Mouse (Mus musculus): ENCODE measurements around the gene Polr2b.

Gene Polr2b

GRCm38 (mm10) chr5:77309924-77310772 lies at the start of gene Polr2b, which contains the start of gene Noa1:
Gene Polr2b, plus strand, starts transcription at chr5:77310147.
Gene Noa1, minus strand, starts transcription at chr5:77310084.
- DNase-seq (ENCODE audit: low spot score in 2 of 2) = peak; percentile 90 to 98

- DNase-seq (ENCODE audit: low spot score in 2 of 2) = no peak
These were observed 48.8 kb upstream of the Polr2b start for GRCm38 (mm10) chr5:77261137-77261536.

DNA sequence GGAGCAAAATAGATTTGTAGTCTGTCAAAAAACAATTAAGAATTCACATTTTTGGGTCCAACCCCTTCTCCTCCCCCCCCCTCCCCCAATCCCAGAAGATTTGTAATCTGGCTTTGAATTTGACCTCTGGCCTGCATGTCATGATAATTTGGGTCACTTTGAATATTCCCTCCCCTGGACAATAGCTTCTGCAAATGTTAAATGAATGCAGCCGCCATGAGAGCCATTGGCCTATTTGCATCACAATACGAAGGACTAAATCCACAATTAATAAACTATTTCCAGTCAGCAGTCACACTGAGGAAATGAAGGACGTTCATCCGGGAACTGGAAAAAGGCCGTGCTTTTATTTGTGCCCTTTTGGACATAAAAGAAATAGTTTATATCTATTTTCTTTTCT lies 47.8 kb upstream of the Polr2b start:
- no peak for DNase-seq (ENCODE audit: low spot score in 2 of 2)

DNA sequence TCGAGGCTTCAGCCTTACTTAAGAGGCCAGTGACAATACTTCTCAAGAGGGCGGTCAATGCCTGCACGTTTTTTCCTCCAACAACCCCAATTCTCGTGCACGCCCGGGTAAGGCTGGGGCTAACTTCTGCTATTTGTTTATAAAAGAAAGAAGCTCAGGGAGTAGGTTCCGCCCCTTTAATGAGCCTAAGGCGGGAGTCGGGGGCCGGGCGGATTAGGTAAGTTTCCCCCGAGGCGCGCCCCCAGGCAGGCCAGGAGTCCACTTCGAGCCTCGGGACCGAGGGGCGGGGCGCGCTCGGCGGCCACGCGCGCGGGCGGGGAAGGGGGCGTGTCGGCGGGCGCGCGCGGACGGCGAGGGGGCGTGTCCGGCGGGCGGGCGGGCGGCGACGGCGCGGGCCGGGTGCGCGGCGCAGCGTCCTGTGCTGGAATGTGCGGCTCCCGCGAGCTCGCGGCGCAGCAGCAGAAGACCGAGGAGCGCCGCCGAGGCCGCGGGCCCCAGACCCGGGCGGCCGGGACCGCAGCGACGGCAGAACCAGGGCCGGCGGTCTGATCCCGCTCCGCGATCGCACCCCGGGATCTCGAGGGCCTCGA lies 44.8 kb upstream of the Polr2b start, which contains the start of gene Rest:
Rest (plus strand) TSS at position 411 of the 590 bp plus-strand sequence.
- DNase-seq (ENCODE audit: low spot score in 2 of 2) = peak in 1 of 2 experiments; percentile 20

GRCm38 (mm10) chr5:77265671-77266065 lies 44.3 kb upstream of the Polr2b start:
- DNase-seq (ENCODE audit: low spot score in 2 of 2) = peak in 1 of 2 experiments; percentile 26

DNA sequence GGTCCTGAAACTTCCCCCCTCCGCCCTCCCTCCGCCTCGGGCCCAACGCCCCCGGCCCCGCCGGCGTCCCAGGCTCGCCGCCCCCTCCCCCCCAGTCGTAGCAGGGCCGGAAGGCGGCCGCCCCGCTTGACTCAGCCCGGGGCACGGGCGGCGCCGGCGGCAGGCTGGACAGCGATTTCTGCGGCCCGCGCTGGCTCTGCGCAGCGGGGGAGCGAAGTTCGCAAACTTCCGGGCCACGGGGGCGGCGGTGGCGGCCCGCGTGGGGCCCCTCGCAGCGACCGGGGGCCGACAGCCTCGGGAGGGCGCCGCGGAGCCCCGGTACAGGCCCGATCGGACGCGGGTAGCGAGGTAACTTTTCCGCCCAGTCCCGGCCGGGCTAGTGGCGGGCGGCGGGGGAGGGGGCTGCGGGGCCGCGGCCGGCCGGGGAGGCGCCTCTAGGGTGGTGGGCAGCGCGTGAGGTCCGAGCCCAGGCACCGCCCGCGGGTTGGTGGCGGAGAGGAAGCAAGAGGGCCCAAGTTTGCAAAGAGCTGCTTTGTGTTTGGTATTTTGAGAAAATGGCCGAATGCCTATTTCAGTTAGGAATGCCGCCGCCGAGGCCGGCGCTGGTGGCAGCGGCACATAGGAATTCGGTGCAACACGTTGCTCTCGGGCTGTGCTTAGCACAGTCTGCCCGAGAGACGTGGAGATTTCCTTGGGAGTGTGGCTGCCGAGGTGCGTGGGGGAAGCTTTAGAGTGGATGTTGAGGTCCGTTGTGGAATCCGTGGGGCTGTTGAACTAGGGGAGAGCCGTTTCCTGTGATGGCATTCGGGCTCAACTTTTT lies 43.7 kb upstream of the Polr2b start:
- no peak for DNase-seq (ENCODE audit: low spot score in 2 of 2)

GRCm38 (mm10) chr5:77266886-77267401 lies 43.0 kb upstream of the Polr2b start:
- no peak for DNase-seq (ENCODE audit: low spot score in 2 of 2)

- DNase-seq (ENCODE audit: low spot score in 2 of 2) = no peak
These were observed 42.5 kb upstream of the Polr2b start for GRCm38 (mm10) chr5:77267441-77267840.

DNA sequence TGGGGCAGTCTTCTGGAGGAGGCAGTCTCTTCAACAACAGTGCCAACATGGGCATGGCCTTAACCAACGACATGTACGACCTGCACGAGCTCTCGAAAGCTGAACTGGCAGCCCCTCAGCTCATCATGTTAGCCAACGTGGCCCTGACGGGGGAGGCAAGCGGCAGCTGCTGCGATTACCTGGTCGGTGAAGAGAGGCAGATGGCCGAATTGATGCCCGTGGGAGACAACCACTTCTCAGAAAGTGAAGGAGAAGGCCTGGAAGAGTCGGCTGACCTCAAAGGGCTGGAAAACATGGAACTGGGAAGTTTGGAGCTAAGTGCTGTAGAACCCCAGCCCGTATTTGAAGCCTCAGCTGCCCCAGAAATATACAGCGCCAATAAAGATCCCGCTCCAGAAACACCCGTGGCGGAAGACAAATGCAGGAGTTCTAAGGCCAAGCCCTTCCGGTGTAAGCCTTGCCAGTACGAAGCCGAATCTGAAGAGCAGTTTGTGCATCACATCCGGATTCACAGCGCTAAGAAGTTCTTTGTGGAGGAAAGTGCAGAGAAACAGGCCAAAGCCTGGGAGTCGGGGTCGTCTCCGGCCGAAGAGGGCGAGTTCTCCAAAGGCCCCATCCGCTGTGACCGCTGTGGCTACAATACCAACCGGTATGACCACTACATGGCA lies 41.9 kb upstream of the Polr2b start:
- no peak for DNase-seq (ENCODE audit: low spot score in 2 of 2)

GRCm38 (mm10) chr5:77269399-77269798 lies 40.5 kb upstream of the Polr2b start:
- no peak for DNase-seq (ENCODE audit: low spot score in 2 of 2)

DNA sequence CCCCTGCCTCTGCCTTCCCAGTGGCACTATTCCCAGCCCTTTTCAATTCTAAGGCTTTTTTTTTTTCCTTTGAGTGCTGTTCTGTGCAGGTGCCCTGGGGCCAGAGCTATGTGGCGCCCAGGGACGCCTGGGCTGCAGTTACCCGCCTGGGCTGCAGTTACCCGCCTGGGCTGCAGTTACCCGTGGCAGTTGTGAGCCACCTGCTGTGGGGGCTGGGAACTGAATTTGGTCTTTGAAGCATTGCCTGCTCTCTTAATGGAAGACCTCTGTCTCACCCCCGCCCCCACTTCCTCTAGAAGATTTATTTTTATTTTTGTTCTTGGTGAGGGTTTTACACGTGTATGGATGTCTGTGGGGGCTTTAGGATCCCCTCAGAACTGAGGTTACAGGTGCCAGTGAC lies 36.8 kb upstream of the Polr2b start:
- no peak for DNase-seq (ENCODE audit: low spot score in 2 of 2)

- DNase-seq (ENCODE audit: low spot score in 2 of 2) = no peak
These were observed 34.0 kb upstream of the Polr2b start for GRCm38 (mm10) chr5:77275950-77276349.

GRCm38 (mm10) chr5:77277204-77277603 lies 32.7 kb upstream of the Polr2b start:
- DNase-seq (ENCODE audit: low spot score in 2 of 2) = no peak

DNA sequence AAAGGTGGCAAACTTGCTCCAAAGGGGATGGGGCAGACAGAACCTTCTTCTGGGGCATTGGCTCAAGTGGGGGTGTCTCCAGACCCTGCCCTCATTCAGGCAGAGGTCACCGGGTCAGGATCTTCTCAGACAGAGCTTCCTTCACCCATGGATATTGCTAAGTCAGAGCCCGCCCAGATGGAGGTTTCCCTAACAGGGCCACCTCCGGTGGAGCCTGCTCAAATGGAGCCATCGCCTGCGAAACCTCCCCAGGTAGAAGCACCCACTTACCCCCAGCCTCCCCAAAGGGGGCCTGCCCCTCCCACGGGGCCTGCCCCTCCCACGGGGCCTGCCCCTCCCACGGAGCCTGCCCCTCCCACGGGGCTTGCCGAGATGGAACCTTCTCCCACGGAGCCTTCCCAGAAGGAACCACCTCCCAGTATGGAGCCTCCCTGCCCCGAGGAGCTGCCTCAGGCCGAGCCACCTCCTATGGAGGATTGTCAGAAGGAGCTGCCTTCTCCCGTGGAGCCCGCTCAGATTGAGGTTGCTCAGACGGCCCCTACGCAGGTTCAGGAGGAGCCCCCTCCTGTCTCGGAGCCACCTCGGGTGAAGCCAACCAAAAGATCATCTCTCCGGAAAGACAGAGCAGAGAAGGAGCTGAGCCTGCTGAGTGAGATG lies 28.3 kb upstream of the Polr2b start:
- DNase-seq (ENCODE audit: low spot score in 2 of 2) = no peak

DNA sequence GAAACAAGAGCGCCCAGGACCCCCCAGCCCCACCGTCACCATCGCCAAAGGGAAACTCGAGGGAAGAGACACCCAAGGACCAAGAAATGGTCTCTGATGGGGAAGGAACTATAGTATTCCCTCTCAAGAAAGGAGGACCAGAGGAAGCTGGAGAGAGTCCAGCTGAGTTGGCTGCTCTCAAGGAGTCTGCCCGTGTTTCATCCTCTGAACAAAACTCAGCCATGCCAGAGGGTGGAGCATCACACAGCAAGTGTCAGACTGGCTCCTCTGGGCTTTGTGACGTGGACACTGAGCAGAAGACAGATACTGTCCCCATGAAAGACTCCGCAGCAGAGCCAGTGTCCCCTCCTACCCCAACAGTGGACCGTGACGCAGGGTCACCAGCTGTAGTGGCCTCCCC lies 27.7 kb upstream of the Polr2b start:
- no peak for DNase-seq (ENCODE audit: low spot score in 2 of 2)

DNA sequence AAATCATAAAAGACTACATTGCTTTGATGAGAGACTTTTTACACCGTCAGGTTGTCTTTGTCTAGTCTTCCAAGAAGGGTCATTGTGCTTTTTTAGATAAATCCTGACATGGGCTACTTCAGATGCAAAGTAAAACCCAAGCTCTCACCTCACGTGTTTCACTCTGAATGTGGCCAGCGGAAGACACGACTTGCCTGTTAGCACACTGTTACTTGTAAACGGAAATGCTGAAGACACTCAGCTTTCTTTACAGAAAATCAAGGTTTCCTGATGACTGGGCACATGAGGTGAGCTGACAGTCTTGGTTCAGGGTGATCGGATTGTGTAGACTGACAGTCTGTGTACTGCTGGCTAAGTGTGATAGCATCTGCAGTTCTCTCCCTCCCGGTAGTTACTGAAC lies 24.3 kb upstream of the Polr2b start:
- DNase-seq (ENCODE audit: low spot score in 2 of 2) = no peak

GRCm38 (mm10) chr5:77286904-77287303 lies 23.0 kb upstream of the Polr2b start:
- no peak for DNase-seq (ENCODE audit: low spot score in 2 of 2)

DNA sequence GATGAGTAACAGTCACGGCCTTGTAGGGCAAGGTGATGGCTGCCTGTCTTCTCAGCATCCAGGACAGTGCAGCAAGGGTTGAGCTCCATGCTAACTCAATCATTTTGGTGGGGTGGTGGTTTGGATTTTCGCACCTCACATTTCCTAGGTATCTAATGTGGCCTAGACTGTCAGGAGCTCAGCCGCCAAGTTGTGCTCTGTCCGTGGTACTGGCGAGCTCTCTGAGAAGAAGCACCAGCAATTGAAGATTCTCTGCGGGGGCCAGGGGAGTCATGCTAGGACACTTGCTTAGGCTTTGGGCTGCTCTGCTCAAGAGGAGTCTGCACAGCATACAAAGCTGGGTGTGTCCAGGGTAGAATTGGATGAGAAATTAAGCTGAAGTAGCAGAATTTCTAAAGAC lies 22.0 kb upstream of the Polr2b start:
- no peak for DNase-seq (ENCODE audit: low spot score in 2 of 2)

- no peak for DNase-seq (ENCODE audit: low spot score in 2 of 2)
These were observed 20.3 kb upstream of the Polr2b start for GRCm38 (mm10) chr5:77289686-77290085.

- no peak for DNase-seq (ENCODE audit: low spot score in 2 of 2)
These were observed 19.3 kb upstream of the Polr2b start for GRCm38 (mm10) chr5:77290606-77291005.

Measured in left cerebral cortex, adult 9 months (tissue).